Mouse (Mus musculus) hindbrain, embryonic 12.5 days (tissue): Measurements from ENCODE around the gene Ksr2. TPM values are rescaled to one million over a fixed set of nuclear protein-coding genes. Genes with fewer than 3 reads are reported as not detected.

ENCODE experiments used
- ATAC-seq: fragments of 200-750 bp; cut with Nextera tagmentation; 2 replicates; pipeline ENCODE4 v1.8.0; 2017; ENCODE audit warnings: moderate TSS enrichment; ENCODE audit not compliant: low FRiP score
- H3K27ac ChIP-seq: fragments of 300-500 bp; sonication (generic); 2 replicates; pipeline ENCODE4 v1.5.1; 2016; ENCODE audit warnings: mild to moderate bottlenecking
- H3K27me3 ChIP-seq: fragments of 300-500 bp; sonication (generic); 2 replicates; pipeline ENCODE4 v1.6.1; 2016; ENCODE audit warnings: mild to moderate bottlenecking
- H3K36me3 ChIP-seq: fragments of 300-500 bp; sonication (generic); 2 replicates; pipeline ENCODE4 v1.6.1; 2016; ENCODE audit warnings: mild to moderate bottlenecking
- H3K4me1 ChIP-seq: fragments of 300-500 bp; sonication (generic); 2 replicates; pipeline ENCODE4 v1.6.1; 2016
- H3K4me2 ChIP-seq: fragments of 300-500 bp; sonication (generic); replicated peaks from 2 replicates; pipeline ENCODE4 v1.6.1; 2016; ENCODE audit warnings: mild to moderate bottlenecking
- H3K4me3 ChIP-seq: fragments of 300-500 bp; sonication (generic); 2 replicates; pipeline ENCODE4 v1.5.1; 2016; ENCODE audit warnings: mild to moderate bottlenecking
- H3K9ac ChIP-seq: fragments of 300-500 bp; sonication (generic); 2 replicates; pipeline ENCODE4 v1.6.1; 2016; ENCODE audit warnings: mild to moderate bottlenecking, moderate library complexity
- H3K9me3 ChIP-seq: fragments of 300-500 bp; sonication (generic); replicated peaks from 2 replicates; pipeline ENCODE4 v1.6.1; 2016; ENCODE audit warnings: mild to moderate bottlenecking
- WGBS: fragments of 180-500 bp; shearing (Covaris S2); methylation state at CpG from one replicate; pipeline ENCODE4 v1.1.7; 2016; 5-methylcytosine and 5-hydroxymethylcytosine counted together
- polyA plus RNA-seq: library from polyadenylated mRNA; unstranded; fragments of >200 nt; fragmentation: Nextera tagmentation; extraction: Ambion mirVana; gene quantifications from 2 replicates; pipeline ENCODE4 v1.2.1, GENCODE M21; 2016

Gene Ksr2
- polyA plus RNA-seq, 1 experiment from 2014 or later: 4.4 TPM

- H3K4me3 ChIP-seq: no peak within 1 kb of the TSS
- H3K9ac ChIP-seq: no peak within 1 kb of the TSS
- 26% methylated on average over 10 of the region's 10 CpGs for WGBS
- ATAC-seq: peak; percentile 35; the same call in 1 of the 2 replicates
- no peak within 1 kb of the TSS for H3K27ac ChIP-seq
- no peaks in the 10 kb centered on the region for H3K27me3 ChIP-seq
- H3K36me3 ChIP-seq: no peaks in the 10 kb centered on the region
- H3K4me2 ChIP-seq: no peak within 1 kb of the TSS
- peaks cover 8% of the 10 kb centered on the region for H3K4me1 ChIP-seq
- H3K9me3 ChIP-seq: no peaks in the 10 kb centered on the region
Observed at GRCm38 (mm10) chr5:117780681-117781080, 366.9 kb downstream of the Ksr2 start, which contains the start of gene Nos1. Gene Nos1, plus strand, starts transcription at chr5:117781032.

GRCm38 (mm10) chr5:117781178-117781577, 367.4 kb downstream of the Ksr2 start:
- Histone ChIP-seq H3K9ac (no peak overlapping the region), H3K4me1 (peaks cover 8% of the 10 kb centered on the region), H3K27ac (no peak overlapping the region), H3K4me3 (no peak overlapping the region), H3K4me2 (no peak overlapping the region), H3K9me3 (no peaks in the 10 kb centered on the region), H3K27me3 (no peaks in the 10 kb centered on the region), H3K36me3 (no peaks in the 10 kb centered on the region)
- 0 out of 2 replicates have a peak, but pooled peaks have one; percentile 16 for ATAC-seq
- WGBS: 61% methylated on average over 6 of the region's 6 CpGs

GRCm38 (mm10) chr5:117790071-117790470, 376.3 kb downstream of the Ksr2 start:
- no peak overlapping the region for H3K4me3 ChIP-seq
- no peaks in the 10 kb centered on the region for H3K4me1 ChIP-seq
- no peaks in the 10 kb centered on the region for H3K27me3 ChIP-seq
- no peak for ATAC-seq
- no peaks in the 10 kb centered on the region for H3K9me3 ChIP-seq
- WGBS: 69% methylated on average over 6 of the region's 6 CpGs
- no peak overlapping the region for H3K4me2 ChIP-seq
- H3K36me3 ChIP-seq: no peaks in the 10 kb centered on the region
- no peak overlapping the region for H3K27ac ChIP-seq
- no peak overlapping the region for H3K9ac ChIP-seq

GRCm38 (mm10) chr5:117791875-117792274, 378.1 kb downstream of the Ksr2 start:
- no peak overlapping the region for H3K9ac ChIP-seq
- H3K4me2 ChIP-seq: no peak overlapping the region
- H3K27ac ChIP-seq: no peak overlapping the region
- ATAC-seq: no peak
- H3K9me3 ChIP-seq: no peaks in the 10 kb centered on the region
- 64% methylated on average over 14 of the region's 14 CpGs for WGBS
- H3K27me3 ChIP-seq: no peaks in the 10 kb centered on the region
- no peaks in the 10 kb centered on the region for H3K36me3 ChIP-seq
- H3K4me3 ChIP-seq: no peak overlapping the region
- no peaks in the 10 kb centered on the region for H3K4me1 ChIP-seq

GRCm38 (mm10) chr5:117800849-117801248, 387.0 kb downstream of the Ksr2 start:
- no peaks in the 10 kb centered on the region for H3K36me3 ChIP-seq
- WGBS: 74% methylated on average over 9 of the region's 9 CpGs
- no peak overlapping the region for H3K27ac ChIP-seq
- no peak overlapping the region for H3K4me3 ChIP-seq
- ATAC-seq: no peak
- no peak overlapping the region for H3K4me2 ChIP-seq
- no peak overlapping the region for H3K9ac ChIP-seq
- no peaks in the 10 kb centered on the region for H3K4me1 ChIP-seq
- H3K9me3 ChIP-seq: no peaks in the 10 kb centered on the region
- no peaks in the 10 kb centered on the region for H3K27me3 ChIP-seq

GRCm38 (mm10) chr5:117802071-117802521, 388.3 kb downstream of the Ksr2 start:
- ATAC-seq: no peak
- Histone ChIP-seq H3K36me3 (no peaks in the 10 kb centered on the region), H3K27ac (no peak overlapping the region), H3K4me1 (no peaks in the 10 kb centered on the region), H3K9ac (no peak overlapping the region), H3K4me3 (no peak overlapping the region), H3K4me2 (no peak overlapping the region), H3K27me3 (no peaks in the 10 kb centered on the region), H3K9me3 (no peaks in the 10 kb centered on the region)
- 85% methylated on average over 11 of the region's 11 CpGs for WGBS

- ATAC-seq: no peak
- H3K27ac ChIP-seq: no peak overlapping the region
- 80% methylated on average over 7 of the region's 7 CpGs for WGBS
Observed at GRCm38 (mm10) chr5:117803551-117803950, 389.8 kb downstream of the Ksr2 start.

GRCm38 (mm10) chr5:117810930-117811329, 397.1 kb downstream of the Ksr2 start:
- WGBS: 83% methylated on average over 7 of the region's 7 CpGs
- Histone ChIP-seq H3K27me3 (no peaks in the 10 kb centered on the region), H3K36me3 (no peaks in the 10 kb centered on the region), H3K9me3 (no peaks in the 10 kb centered on the region), H3K4me1 (no peaks in the 10 kb centered on the region), H3K27ac (no peak overlapping the region), H3K4me2 (no peak overlapping the region), H3K9ac (no peak overlapping the region), H3K4me3 (no peak overlapping the region)
- no peak for ATAC-seq

More at GRCm38 (mm10) chr5:117803551-117803950, 389.8 kb downstream of the Ksr2 start:
- H3K9ac ChIP-seq: no peak overlapping the region
- H3K4me3 ChIP-seq: no peak overlapping the region
- H3K9me3 ChIP-seq: no peaks in the 10 kb centered on the region
- H3K4me2 ChIP-seq: no peak overlapping the region
- H3K36me3 ChIP-seq: no peaks in the 10 kb centered on the region
- no peaks in the 10 kb centered on the region for H3K4me1 ChIP-seq
- no peaks in the 10 kb centered on the region for H3K27me3 ChIP-seq

- no peak for ATAC-seq
- Histone ChIP-seq H3K36me3 (no peaks in the 10 kb centered on the region), H3K9ac (no peak overlapping the region), H3K9me3 (no peaks in the 10 kb centered on the region), H3K4me3 (no peak overlapping the region), H3K27ac (no peak overlapping the region), H3K4me1 (peaks cover 7% of the 10 kb centered on the region; the same call in 1 of the 2 replicates), H3K4me2 (no peak overlapping the region), H3K27me3 (no peaks in the 10 kb centered on the region)
- 68% methylated on average over 6 of the region's 6 CpGs for WGBS
Observed at GRCm38 (mm10) chr5:117818800-117819199, 405.0 kb downstream of the Ksr2 start.

GRCm38 (mm10) chr5:117820445-117820844, 406.6 kb downstream of the Ksr2 start:
- no peaks in the 10 kb centered on the region for H3K9me3 ChIP-seq
- H3K36me3 ChIP-seq: no peaks in the 10 kb centered on the region
- no peak overlapping the region for H3K4me2 ChIP-seq
- no peak overlapping the region for H3K9ac ChIP-seq
- ATAC-seq: no peak
- WGBS: 65% methylated on average over 7 of the region's 7 CpGs
- no peak overlapping the region for H3K27ac ChIP-seq
- peaks cover 7% of the 10 kb centered on the region; the same call in 1 of the 2 replicates for H3K4me1 ChIP-seq
- no peak overlapping the region for H3K4me3 ChIP-seq
- H3K27me3 ChIP-seq: no peaks in the 10 kb centered on the region

GRCm38 (mm10) chr5:117823811-117824210, 410.0 kb downstream of the Ksr2 start:
- WGBS: 89% methylated on average over 9 of the region's 9 CpGs
- Histone ChIP-seq H3K4me3 (no peak overlapping the region), H3K4me2 (no peak overlapping the region), H3K36me3 (no peaks in the 10 kb centered on the region), H3K4me1 (peaks cover 2% of the 10 kb centered on the region; the same call in 1 of the 2 replicates), H3K27ac (no peak overlapping the region), H3K27me3 (no peaks in the 10 kb centered on the region), H3K9me3 (no peaks in the 10 kb centered on the region), H3K9ac (no peak overlapping the region)
- ATAC-seq: no peak

GRCm38 (mm10) chr5:117824486-117824885, 410.7 kb downstream of the Ksr2 start:
- 81% methylated on average over 5 of the region's 5 CpGs for WGBS
- H3K9ac ChIP-seq: no peak overlapping the region

More at GRCm38 (mm10) chr5:117824486-117824885, 410.7 kb downstream of the Ksr2 start:
- ATAC-seq: no peak
- no peak overlapping the region for H3K4me3 ChIP-seq
- no peaks in the 10 kb centered on the region for H3K27me3 ChIP-seq
- no peaks in the 10 kb centered on the region for H3K4me1 ChIP-seq
- no peaks in the 10 kb centered on the region for H3K9me3 ChIP-seq
- H3K36me3 ChIP-seq: no peaks in the 10 kb centered on the region
- H3K4me2 ChIP-seq: no peak overlapping the region
- no peak overlapping the region for H3K27ac ChIP-seq
